Mouse (Mus musculus): Measurements from ENCODE around the gene Hist1h3g. TPM values are rescaled to one million over a fixed set of nuclear protein-coding genes. Genes with fewer than 3 reads are reported as not detected.
A peak's percentile ranks its signal among the peaks of the same experiment; 100 is the strongest.
"Not testable (repeated sequence)": the region's sequence is repeated elsewhere in the genome, so short reads cannot be mapped to it uniquely, and the experiment has no call there.

Gene Hist1h3g
- polyA plus RNA-seq (2015; fragmentation: Nextera tagmentation; extraction: Ambion mirVana) = 5.6 and 6.2 TPM in 2 replicates

- Histone ChIP-seq H3K4me1 (replicated peaks; ENCODE audit: control insufficient read depth, insufficient read depth, low read length) (peaks cover 19% of the 10 kb centered on the region), H3K4me2 (ENCODE audit: low read depth, low read length) (peak within 1 kb of the TSS; percentile 69), H3K9ac (ENCODE audit: low read length) (peak within 1 kb of the TSS; percentile 69), H3K4me3 (ENCODE audit: low read length) (peak within 1 kb of the TSS; percentile 52), H3K27ac (ENCODE audit: low read length) (peak within 1 kb of the TSS; percentile 97)
- 0% methylated on average over 43 of the region's 62 CpGs for WGBS
- ATAC-seq (ENCODE audit: low read depth) = peak; percentile 87
- not testable (repeated sequence) for H3K36me3 ChIP-seq (ENCODE audit: control insufficient read depth, insufficient read depth, low read length); H3K27me3 ChIP-seq (ENCODE audit: control insufficient read depth, insufficient read depth, low read depth, low read length); H3K9me3 ChIP-seq (ENCODE audit: control insufficient read depth, low read length)
Measured at GRCm38 (mm10) chr13:23535137-23536075, at the start of gene Hist1h3g. Hist1h3g (plus strand) TSS chr13:23535422.

GRCm38 (mm10) chr13:23488400-23489322 lies 46.6 kb upstream of the Hist1h3g start, which contains the start of gene Btn2a2:
Btn2a2 (minus strand) TSS chr13:23488857.
- Histone ChIP-seq H3K4me2 (ENCODE audit: low read depth, low read length) (peak within 1 kb of the TSS; percentile 61), H3K27me3 (ENCODE audit: control insufficient read depth, insufficient read depth, low read depth, low read length) (no peaks in the 10 kb centered on the region), H3K9me3 (ENCODE audit: control insufficient read depth, low read length) (no peaks in the 10 kb centered on the region), H3K36me3 (ENCODE audit: control insufficient read depth, insufficient read depth, low read length) (no peaks in the 10 kb centered on the region), H3K4me3 (ENCODE audit: low read length) (peak within 1 kb of the TSS; percentile 31), H3K4me1 (replicated peaks; ENCODE audit: control insufficient read depth, insufficient read depth, low read length) (no peaks in the 10 kb centered on the region; the same call in 1 of the 2 replicates), H3K27ac (ENCODE audit: low read length) (no peak within 1 kb of the TSS), H3K9ac (ENCODE audit: low read length) (no peak within 1 kb of the TSS)
- WGBS = 3% methylated on average over 13 of the region's 14 CpGs
- ATAC-seq (ENCODE audit: low read depth) = peak; percentile 94

- Histone ChIP-seq H3K4me1 (replicated peaks; ENCODE audit: control insufficient read depth, insufficient read depth, low read length) (no peaks in the 10 kb centered on the region; the same call in 1 of the 2 replicates), H3K36me3 (ENCODE audit: control insufficient read depth, insufficient read depth, low read length) (no peaks in the 10 kb centered on the region), H3K27ac (ENCODE audit: low read length) (no peak overlapping the region), H3K4me3 (ENCODE audit: low read length) (no peak overlapping the region), H3K4me2 (ENCODE audit: low read depth, low read length) (no peak overlapping the region), H3K9ac (ENCODE audit: low read length) (no peak overlapping the region), H3K9me3 (ENCODE audit: control insufficient read depth, low read length) (no peaks in the 10 kb centered on the region), H3K27me3 (ENCODE audit: control insufficient read depth, insufficient read depth, low read depth, low read length) (no peaks in the 10 kb centered on the region)
- WGBS = 52% methylated on average over 1 of the region's 1 CpGs
- ATAC-seq (ENCODE audit: low read depth) = no peak
Measured at GRCm38 (mm10) chr13:23490863-23491262, 44.4 kb upstream of the Hist1h3g start.

GRCm38 (mm10) chr13:23491263-23491662 lies 44.0 kb upstream of the Hist1h3g start:
- Histone ChIP-seq H3K4me1 (replicated peaks; ENCODE audit: control insufficient read depth, insufficient read depth, low read length) (no peaks in the 10 kb centered on the region; the same call in 1 of the 2 replicates), H3K4me2 (ENCODE audit: low read depth, low read length) (no peak overlapping the region), H3K9ac (ENCODE audit: low read length) (no peak overlapping the region), H3K9me3 (ENCODE audit: control insufficient read depth, low read length) (no peaks in the 10 kb centered on the region), H3K4me3 (ENCODE audit: low read length) (no peak overlapping the region), H3K27ac (ENCODE audit: low read length) (no peak overlapping the region), H3K27me3 (ENCODE audit: control insufficient read depth, insufficient read depth, low read depth, low read length) (no peaks in the 10 kb centered on the region), H3K36me3 (ENCODE audit: control insufficient read depth, insufficient read depth, low read length) (no peaks in the 10 kb centered on the region)
- no peak for ATAC-seq (ENCODE audit: low read depth)
- 20% methylated on average over 1 of the region's 1 CpGs for WGBS

GRCm38 (mm10) chr13:23491990-23492389 lies 43.2 kb upstream of the Hist1h3g start:
- Histone ChIP-seq H3K4me3 (ENCODE audit: low read length) (peak overlapping the region; percentile 39), H3K27me3 (ENCODE audit: control insufficient read depth, insufficient read depth, low read depth, low read length) (no peaks in the 10 kb centered on the region), H3K9ac (ENCODE audit: low read length) (peak overlapping the region; percentile 52; the same call in 1 of the 2 replicates), H3K27ac (ENCODE audit: low read length) (no peak overlapping the region), H3K4me2 (ENCODE audit: low read depth, low read length) (peak overlapping the region; percentile 53), H3K9me3 (ENCODE audit: control insufficient read depth, low read length) (no peaks in the 10 kb centered on the region), H3K4me1 (replicated peaks; ENCODE audit: control insufficient read depth, insufficient read depth, low read length) (no peaks in the 10 kb centered on the region; the same call in 1 of the 2 replicates), H3K36me3 (ENCODE audit: control insufficient read depth, insufficient read depth, low read length) (no peaks in the 10 kb centered on the region)
- no peak for ATAC-seq (ENCODE audit: low read depth)
- WGBS = 13% methylated on average over 14 of the region's 14 CpGs

- 81% methylated on average over 6 of the region's 6 CpGs for WGBS
- ATAC-seq (ENCODE audit: low read depth) = no peak
- H3K36me3 ChIP-seq (ENCODE audit: control insufficient read depth, insufficient read depth, low read length) = no peaks in the 10 kb centered on the region
- H3K9me3 ChIP-seq (ENCODE audit: control insufficient read depth, low read length) = no peaks in the 10 kb centered on the region
- H3K4me2 ChIP-seq (ENCODE audit: low read depth, low read length) = no peak overlapping the region
- H3K9ac ChIP-seq (ENCODE audit: low read length) = no peak overlapping the region
- H3K27me3 ChIP-seq (ENCODE audit: control insufficient read depth, insufficient read depth, low read depth, low read length) = no peaks in the 10 kb centered on the region
- no peak overlapping the region for H3K4me3 ChIP-seq (ENCODE audit: low read length)
- H3K4me1 ChIP-seq (replicated peaks; ENCODE audit: control insufficient read depth, insufficient read depth, low read length) = peaks cover 12% of the 10 kb centered on the region; the same call in 1 of the 2 replicates
- no peak overlapping the region for H3K27ac ChIP-seq (ENCODE audit: low read length)
Measured at GRCm38 (mm10) chr13:23495526-23495925, 39.7 kb upstream of the Hist1h3g start.

- ATAC-seq (ENCODE audit: low read depth) = no peak
- H3K27ac ChIP-seq (ENCODE audit: low read length) = no peak overlapping the region
Measured at GRCm38 (mm10) chr13:23497656-23498321, 37.4 kb upstream of the Hist1h3g start.

GRCm38 (mm10) chr13:23498653-23499052 lies 36.6 kb upstream of the Hist1h3g start:
- peak; percentile 62 for ATAC-seq (ENCODE audit: low read depth)
- WGBS = 8% methylated on average over 10 of the region's 10 CpGs
- Histone ChIP-seq H3K4me1 (replicated peaks; ENCODE audit: control insufficient read depth, insufficient read depth, low read length) (peaks cover 15% of the 10 kb centered on the region; the same call in 1 of the 2 replicates), H3K9me3 (ENCODE audit: control insufficient read depth, low read length) (no peaks in the 10 kb centered on the region), H3K4me2 (ENCODE audit: low read depth, low read length) (peak overlapping the region; percentile 60), H3K36me3 (ENCODE audit: control insufficient read depth, insufficient read depth, low read length) (no peaks in the 10 kb centered on the region), H3K27me3 (ENCODE audit: control insufficient read depth, insufficient read depth, low read depth, low read length) (no peaks in the 10 kb centered on the region), H3K27ac (ENCODE audit: low read length) (no peak overlapping the region), H3K4me3 (ENCODE audit: low read length) (peak overlapping the region; percentile 41), H3K9ac (ENCODE audit: low read length) (peak overlapping the region; percentile 43)

More at GRCm38 (mm10) chr13:23497656-23498321, 37.4 kb upstream of the Hist1h3g start:
- H3K27me3 ChIP-seq (ENCODE audit: control insufficient read depth, insufficient read depth, low read depth, low read length) = no peaks in the 10 kb centered on the region
- H3K4me2 ChIP-seq (ENCODE audit: low read depth, low read length) = peak overlapping the region; percentile 60
- H3K4me3 ChIP-seq (ENCODE audit: low read length) = peak overlapping the region; percentile 41
- no peaks in the 10 kb centered on the region for H3K9me3 ChIP-seq (ENCODE audit: control insufficient read depth, low read length)
- H3K36me3 ChIP-seq (ENCODE audit: control insufficient read depth, insufficient read depth, low read length) = no peaks in the 10 kb centered on the region
- WGBS = 5% methylated on average over 19 of the region's 19 CpGs
- no peak overlapping the region for H3K9ac ChIP-seq (ENCODE audit: low read length)
- H3K4me1 ChIP-seq (replicated peaks; ENCODE audit: control insufficient read depth, insufficient read depth, low read length) = peaks cover 15% of the 10 kb centered on the region; the same call in 1 of the 2 replicates
